Mouse (Mus musculus) liver, adult 2 months (tissue): ENCODE data around the gene Hirip3.

Source experiments
- CTCF ChIP-seq: fragments of 200-500 bp; IDR thresholded peaks from 2 replicates; pipeline ENCODE4 v1.5.1; 2011; ENCODE audit warnings: low read depth, low read length, control low read depth
- POLR2A ChIP-seq: fragments of 200-500 bp; IDR thresholded peaks from 2 replicates; pipeline ENCODE4 v1.6.1; 2011; ENCODE audit warnings: low read length, control low read depth; ENCODE audit not compliant: insufficient read depth; ENCODE audit errors: extremely low read depth

- TF ChIP-seq CTCF (no peak), POLR2A (no peak)
These were observed 25.5 kb downstream of the Hirip3 start for GRCm38 (mm10) chr7:126887281-126887680.
